Mouse (Mus musculus) layer of hippocampus, adult 9-11 months (tissue): Measurements from ENCODE around the gene Klrg1.

Experiments used
- DNase-seq: peaks from one replicate; pipeline ENCODE4 v3.0.0; 2022

Gene Klrg1

DNA sequence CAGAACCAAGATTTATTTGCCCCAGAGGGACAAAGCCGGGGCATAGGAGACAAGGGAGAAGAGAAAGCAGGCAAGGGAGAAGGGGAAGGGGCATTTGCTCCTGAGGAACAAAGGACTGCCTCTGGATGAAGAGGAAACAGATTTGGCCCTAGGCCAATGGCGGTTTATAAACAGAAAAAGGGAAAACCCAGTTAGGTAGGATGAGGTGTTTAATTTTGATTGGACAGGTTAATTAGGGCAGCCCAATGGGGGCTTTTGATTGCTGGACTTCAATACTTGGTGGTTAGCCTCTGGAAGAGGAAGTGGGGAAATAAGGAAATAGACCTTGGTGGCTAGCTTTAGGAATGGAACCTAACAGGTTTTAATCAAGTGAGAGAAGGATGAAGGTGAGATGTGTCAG, 9.5 kb upstream of the Klrg1 start:
- no peak for DNase-seq

DNA sequence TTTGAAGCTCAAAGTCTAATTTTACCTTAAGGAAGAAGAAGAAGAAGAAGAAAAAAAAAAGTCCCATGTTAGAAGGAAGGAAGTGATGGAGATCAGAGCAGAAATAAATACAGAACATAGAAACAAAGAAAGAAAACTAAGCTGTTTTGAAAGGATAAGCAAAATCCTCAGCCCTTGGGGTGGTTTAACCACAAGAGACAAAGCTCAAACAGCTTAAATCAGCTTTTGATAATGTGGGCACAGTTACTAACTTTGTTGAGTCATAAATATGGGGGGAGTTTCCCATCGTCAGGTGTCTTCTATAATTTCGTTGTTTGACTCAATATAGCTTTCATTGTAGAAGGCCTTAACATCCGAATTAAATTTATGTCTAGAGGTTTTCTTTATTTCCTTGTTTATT, 9.1 kb upstream of the Klrg1 start:
- no peak for DNase-seq

DNA sequence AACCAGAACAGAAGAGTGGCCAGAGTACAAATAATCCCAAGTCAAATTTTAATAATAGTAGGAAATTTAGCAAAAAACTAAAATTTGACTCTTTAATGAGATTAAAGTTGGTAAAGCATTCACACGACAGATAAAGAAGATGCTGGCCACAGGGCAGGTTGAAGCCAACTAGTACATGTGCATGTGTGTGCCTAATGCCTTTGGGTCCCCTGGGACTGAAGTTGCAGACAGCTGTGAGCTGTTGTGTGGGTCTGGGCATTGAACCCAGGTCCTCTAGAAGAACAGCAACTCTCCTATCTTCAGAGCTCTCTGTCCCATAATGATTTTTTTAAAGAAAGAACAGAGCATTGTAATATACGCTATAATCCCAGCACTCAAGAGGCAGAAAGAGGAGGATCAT, 8.6 kb upstream of the Klrg1 start:
- no peak for DNase-seq

DNA sequence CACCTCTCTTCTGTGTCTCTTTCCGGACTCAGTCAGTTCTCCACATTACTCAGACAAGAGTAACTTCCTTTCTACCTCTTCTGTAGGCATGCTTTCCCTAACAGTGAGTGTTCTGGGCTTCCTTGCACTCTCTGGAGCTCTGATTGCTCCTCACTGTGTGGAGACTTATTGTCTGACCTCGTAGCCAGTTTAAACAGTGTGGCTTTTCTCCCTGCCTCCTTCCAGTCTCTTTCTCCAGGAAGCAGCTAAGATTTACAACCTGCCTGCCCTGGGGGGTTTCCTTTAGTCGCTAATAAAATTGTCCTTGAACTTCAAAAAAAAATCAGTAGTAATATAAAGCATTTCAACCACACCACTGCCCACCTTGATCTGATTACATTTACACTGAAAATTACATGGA, 7.6 kb upstream of the Klrg1 start:
- no peak for DNase-seq

DNA sequence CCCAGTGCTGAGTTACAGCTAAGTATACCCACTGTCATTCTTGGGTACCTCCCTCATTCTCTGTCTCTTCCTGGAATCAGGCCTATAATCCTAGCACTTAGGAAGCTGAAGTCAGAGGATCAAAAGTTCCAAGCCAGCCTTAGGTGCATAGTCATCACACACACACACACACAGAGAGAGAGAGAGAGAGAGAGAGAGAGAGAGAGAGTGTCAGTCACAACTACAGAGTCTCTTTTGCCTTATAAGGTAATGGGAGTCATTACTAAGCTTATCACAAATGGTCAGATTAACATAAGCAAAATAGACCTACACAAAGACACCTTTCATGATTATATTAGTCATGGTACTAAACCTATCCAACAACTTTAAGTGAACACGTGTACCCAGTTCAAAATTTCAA, 6.6 kb upstream of the Klrg1 start:
- no peak for DNase-seq

DNA sequence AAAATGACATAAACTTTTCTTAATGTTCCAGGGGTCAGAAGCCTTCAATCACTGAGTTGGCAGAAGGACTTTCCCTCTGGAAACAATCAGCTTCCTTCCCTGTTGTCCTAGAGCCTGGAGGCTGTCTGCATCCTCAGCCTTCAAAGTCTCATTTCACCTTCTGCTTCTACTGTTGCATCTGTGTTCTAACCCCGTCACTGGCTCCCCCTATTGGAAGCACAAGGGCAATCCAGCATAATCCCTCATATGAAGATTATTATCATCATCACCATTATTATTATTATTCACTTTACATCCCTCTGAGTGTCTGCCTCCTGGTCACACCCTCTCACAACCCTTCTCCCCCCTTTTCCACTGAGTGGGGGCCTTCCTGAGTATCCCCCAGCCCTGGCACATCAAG, 5.6 kb upstream of the Klrg1 start:
- DNase-seq, result no peak

DNA sequence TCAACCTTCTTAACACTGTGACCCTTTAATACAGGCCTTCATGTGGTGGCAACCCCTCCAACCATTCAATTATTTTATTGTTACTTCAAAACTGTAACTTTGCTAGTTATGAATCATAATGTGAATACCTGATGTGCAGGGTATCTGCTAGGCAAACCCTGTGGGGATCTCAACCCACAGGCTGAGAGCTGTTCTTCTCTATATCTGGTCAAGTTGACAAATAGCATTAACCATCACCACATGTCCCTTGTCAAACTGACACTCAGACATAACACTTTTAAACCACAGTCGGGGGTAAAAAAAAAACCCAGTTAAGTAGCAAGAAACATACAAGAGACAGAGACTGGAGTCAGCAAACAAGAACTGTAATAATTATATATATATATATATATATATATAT, 2.1 kb upstream of the Klrg1 start:
- no peak for DNase-seq

DNA sequence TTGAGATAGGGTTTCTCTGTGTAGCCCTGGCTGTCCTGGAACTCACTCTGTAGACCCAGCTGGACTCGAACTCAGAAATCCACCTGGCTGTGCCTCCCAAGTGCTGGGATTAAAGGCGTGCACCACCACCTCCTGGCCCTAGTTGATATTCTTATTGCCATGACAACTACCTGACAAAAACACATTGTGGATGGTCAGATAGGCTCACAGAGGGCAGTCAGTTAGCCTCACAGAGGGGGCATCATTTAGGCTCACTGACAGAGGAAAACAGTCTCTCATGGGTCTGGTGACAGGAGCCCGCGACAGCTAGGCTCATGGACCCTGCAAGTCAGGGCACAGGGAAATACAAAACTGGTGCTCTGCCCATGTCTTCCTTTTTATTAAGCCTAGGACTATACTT, 1.6 kb upstream of the Klrg1 start:
- DNase-seq, result no peak

DNA sequence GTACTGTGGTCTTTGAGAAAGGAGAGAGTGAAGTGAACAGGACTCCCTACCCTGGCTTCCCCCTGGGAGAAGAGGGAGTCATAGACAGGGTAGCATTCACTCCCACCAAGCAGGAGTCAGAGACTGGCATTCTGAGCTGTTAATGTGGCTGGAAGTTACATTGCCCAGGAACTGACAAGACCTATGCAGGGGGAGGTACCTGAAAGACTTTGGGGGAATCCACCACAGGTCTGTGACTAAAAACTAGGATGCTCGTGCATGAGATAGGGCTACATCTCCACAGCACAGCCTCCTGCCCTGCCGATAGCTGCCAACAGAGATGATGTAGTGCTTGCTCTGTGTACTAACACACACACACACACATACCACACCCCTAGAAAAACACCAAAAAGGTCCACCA, 747 bp upstream of the Klrg1 start:
- DNase-seq, result no peak

DNA sequence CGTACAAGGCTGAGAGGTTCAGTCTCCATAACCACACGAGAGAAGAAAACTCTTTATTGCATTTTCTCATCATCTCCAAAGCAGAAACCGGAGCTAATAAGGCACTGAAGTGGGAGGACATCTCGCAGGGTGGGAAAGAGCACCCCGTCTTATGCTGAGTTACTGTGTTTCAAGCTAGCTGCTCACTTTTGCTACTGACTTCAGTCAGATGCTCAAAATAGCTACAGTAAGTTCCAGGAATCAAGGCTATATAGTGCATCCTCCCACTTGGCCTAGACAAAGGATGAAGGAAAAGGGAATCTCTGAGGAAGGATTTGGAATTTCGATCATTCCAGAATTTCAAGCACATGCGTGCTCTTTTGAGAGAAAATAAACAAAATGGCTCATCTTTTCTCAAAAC, 6.1 kb downstream of the Klrg1 start:
- DNase-seq, result no peak

DNA sequence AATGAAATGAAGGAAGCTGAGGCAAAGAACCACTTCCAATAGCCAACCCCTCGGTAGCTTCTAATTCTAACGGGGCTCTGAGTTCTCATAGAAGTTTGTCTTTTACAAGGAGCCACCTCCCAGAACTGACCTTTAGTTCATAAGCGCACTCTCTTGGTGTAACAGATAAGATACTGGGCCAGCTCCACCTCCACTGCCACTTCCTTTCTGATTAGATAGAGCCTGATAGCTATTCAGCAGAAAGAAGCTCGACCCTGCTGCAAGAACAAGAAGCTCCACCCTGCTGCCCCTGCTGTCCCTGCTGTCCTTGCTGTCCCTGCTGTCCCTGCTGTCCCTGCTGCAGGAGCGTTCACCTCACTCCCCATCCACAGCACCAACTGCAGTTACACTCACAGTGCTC, 8.1 kb downstream of the Klrg1 start:
- DNase-seq, result no peak

DNA sequence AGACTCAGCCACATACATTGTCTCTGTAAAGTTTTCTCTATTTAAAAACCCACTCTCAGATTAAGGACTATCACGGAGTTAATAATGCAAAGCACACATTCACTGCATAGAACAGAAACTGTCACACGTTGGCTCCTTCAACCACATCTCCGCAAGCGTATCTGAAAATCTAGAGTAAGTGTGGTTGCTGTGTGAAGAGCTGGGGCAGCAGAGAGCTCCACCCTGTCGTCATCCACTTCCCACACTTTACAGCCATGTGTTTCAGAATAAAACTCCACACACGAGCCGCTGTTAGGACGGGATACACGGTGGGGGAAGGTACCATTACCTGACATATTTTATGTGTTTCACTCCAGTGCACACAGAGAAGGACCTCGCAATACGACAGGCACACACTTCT, 12.5 kb downstream of the Klrg1 start:
- no peak for DNase-seq

DNA sequence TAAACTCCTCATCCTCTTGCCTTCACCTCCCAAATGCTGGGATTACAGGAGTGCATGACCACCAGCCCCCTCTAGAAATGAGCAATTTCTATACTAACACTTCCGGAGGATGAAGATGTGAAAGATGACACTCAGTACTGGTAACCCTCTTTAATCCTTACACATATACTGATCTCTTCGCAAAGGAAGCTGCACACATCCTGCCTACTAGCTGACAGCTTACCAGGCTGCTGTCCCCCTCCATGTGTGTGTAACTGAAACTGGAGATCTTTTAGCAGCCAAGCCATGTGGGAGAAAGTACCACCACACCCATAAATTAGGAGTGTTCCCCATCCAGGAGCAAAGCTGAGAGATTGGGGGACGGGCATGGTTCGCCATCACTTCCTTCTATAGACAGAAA, 13.5 kb downstream of the Klrg1 start:
- DNase-seq, result no peak

DNA sequence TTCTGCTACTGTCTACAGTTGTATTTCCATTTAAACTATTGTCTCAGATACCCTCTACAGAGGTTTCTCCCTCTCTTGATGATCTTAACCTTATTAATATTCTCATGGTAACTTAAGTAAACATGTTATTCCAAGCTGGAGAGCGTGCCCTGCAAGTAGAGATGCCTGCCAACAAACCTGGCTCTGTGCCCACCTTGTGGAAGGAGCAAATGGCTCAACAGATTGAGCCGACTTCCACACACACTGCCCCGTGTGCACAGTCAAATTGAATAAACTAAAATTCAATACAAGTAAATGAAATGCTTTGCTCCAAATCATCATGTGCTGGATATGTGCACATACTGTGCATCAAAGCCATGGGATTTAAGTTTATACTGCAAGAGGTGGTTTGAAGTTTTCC, 14.1 kb downstream of the Klrg1 start:
- peak; percentile 80 for DNase-seq

DNA sequence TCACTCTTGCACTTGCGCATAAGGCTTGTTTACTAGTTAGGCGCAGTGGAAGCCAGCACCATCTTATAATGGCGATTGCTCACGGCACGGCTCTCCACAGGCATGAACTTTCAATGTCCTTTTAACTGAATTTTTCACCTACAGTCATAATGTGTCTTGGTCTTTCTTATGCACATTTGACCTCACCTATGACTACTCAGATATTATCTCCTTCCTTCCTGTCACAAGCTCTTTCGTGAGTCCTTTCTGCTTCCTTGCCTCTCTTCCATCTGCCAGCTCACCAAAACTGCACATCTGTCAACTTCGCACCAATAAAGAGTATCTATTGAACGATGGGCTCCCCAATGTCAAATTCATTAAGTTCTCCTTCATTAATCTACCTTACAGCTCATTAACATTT, 20.1 kb downstream of the Klrg1 start:
- no peak for DNase-seq

DNA sequence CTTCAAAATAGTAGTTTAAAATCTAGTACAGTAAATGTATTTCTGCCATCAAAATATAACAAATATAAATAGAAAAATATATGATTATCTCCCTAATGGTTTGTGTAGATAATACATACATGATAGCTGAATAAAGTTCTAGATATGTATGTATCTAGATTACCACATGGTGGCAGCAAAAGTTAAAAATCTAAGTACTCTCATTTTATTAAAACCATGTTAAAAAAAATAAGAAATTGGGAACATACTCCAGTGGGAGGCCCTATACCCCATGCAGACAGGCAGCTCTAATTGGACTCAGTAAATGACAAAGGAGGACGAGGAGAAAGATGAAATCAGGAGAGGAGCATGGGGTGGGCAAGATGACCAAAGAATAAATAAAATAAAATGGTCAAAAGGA, 30.5 kb downstream of the Klrg1 start:
- no peak for DNase-seq

DNA sequence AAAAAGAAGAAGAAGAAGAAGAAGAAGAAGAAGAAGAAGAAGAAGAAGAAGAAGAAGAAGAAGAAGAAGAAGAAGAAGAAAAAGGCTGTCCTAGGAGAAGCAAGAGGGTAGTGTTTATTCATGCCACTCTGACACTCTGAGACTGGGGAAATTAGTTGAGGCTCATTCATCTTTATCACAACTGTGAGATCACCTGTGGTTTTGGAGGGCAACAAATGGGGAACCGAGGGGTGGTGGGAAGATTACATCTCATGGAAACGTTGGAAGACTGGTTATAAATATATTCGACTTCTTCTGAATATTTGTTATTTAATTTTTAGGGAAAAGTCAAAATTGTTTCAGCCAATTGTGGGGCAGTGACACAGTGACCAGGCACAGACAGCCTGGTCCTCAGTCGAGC, 32.6 kb downstream of the Klrg1 start:
- no peak for DNase-seq
